Mouse (Mus musculus) right cerebral cortex, adult 18-20 months (tissue): ENCODE measurements around the gene Sesn3.
A peak's percentile ranks its signal among the peaks of the same experiment; 100 is the strongest.

Experiments
- DNase-seq: peaks from one replicate; pipeline ENCODE4 v3.0.0; 2022; ENCODE audit warnings: mixed read lengths

The Sesn3 gene

GRCm38 (mm10) chr9:14362068-14362768, 87.4 kb downstream of the Sesn3 start:
- DNase-seq: no peak

GRCm38 (mm10) chr9:14363540-14363939, 88.7 kb downstream of the Sesn3 start:
- DNase-seq: no peak

- no peak for DNase-seq
These were observed 89.9 kb downstream of the Sesn3 start for GRCm38 (mm10) chr9:14364719-14365118.

- no peak for DNase-seq
These were observed 90.7 kb downstream of the Sesn3 start for GRCm38 (mm10) chr9:14365481-14366125.

GRCm38 (mm10) chr9:14367850-14368249, 93.0 kb downstream of the Sesn3 start:
- DNase-seq: no peak

- no peak for DNase-seq
These were observed 94.4 kb downstream of the Sesn3 start for GRCm38 (mm10) chr9:14369271-14369670.

- DNase-seq: no peak
These were observed 97.6 kb downstream of the Sesn3 start for GRCm38 (mm10) chr9:14372440-14372839.

- DNase-seq: peak; percentile 52
These were observed 101.3 kb downstream of the Sesn3 start for GRCm38 (mm10) chr9:14376149-14376548.

- no peak for DNase-seq
These were observed 103.3 kb downstream of the Sesn3 start for GRCm38 (mm10) chr9:14378151-14378550.

- DNase-seq: no peak
These were observed 105.0 kb downstream of the Sesn3 start for GRCm38 (mm10) chr9:14379769-14380385.

- peak; percentile 90 for DNase-seq
These were observed 105.8 kb downstream of the Sesn3 start for GRCm38 (mm10) chr9:14380386-14381285.

- peak; percentile 23 for DNase-seq
These were observed 106.6 kb downstream of the Sesn3 start, which contains the start of gene Endod1 for GRCm38 (mm10) chr9:14381353-14382055. Endod1 (minus strand) TSS chr9:14381507.

GRCm38 (mm10) chr9:14382256-14382791, 107.5 kb downstream of the Sesn3 start:
- no peak for DNase-seq
